Mouse (Mus musculus) embryonic facial prominence, embryonic 14.5 days (tissue): ENCODE measurements around the gene Homer1. TPM values are rescaled to one million over a fixed set of nuclear protein-coding genes. Genes with fewer than 3 reads are reported as not detected.

Experiments
- ATAC-seq: fragments of 200-750 bp; cut with Nextera tagmentation; 2 replicates; pipeline ENCODE4 v1.8.0; 2017; ENCODE audit warnings: low read depth, moderate number of reproducible peaks, moderate TSS enrichment
- DNase-seq: peaks from one replicate; pipeline ENCODE4 v3.0.0-alpha.2; 2015; ENCODE audit warnings: low spot score
- H3K27ac ChIP-seq: fragments of 300-500 bp; sonication (generic); replicated peaks from 2 replicates; pipeline ENCODE4 v1.5.1; 2014; ENCODE audit warnings: low read depth, mild to moderate bottlenecking, low read length, moderate library complexity
- H3K27me3 ChIP-seq: fragments of 300-500 bp; sonication (generic); replicated peaks from 2 replicates; pipeline ENCODE4 v1.6.1; 2014; ENCODE audit warnings: low read length; ENCODE audit not compliant: control insufficient read depth, insufficient read depth
- H3K36me3 ChIP-seq: fragments of 300-500 bp; sonication (generic); 2 replicates; pipeline ENCODE4 v1.6.1; 2014; ENCODE audit warnings: low read length, mixed read lengths; ENCODE audit not compliant: control insufficient read depth, insufficient read depth
- H3K4me1 ChIP-seq: fragments of 300-500 bp; sonication (generic); 2 replicates; pipeline ENCODE4 v1.6.1; 2014; ENCODE audit warnings: antibody characterized with exemption, low read length; ENCODE audit not compliant: control insufficient read depth, insufficient read depth
- H3K4me2 ChIP-seq: fragments of 300-500 bp; sonication (generic); 2 replicates; pipeline ENCODE4 v1.6.1; 2014; ENCODE audit warnings: low read depth, mild to moderate bottlenecking, low read length, moderate library complexity, mixed read lengths
- H3K4me3 ChIP-seq: fragments of 300-500 bp; sonication (generic); 2 replicates; pipeline ENCODE4 v1.5.1; 2014; ENCODE audit warnings: low read depth, mild to moderate bottlenecking, low read length
- H3K9ac ChIP-seq: fragments of 300-500 bp; sonication (generic); 2 replicates; pipeline ENCODE4 v1.6.1; 2014; ENCODE audit warnings: low read depth, mild to moderate bottlenecking, low read length, moderate library complexity, mixed read lengths
- H3K9me3 ChIP-seq: fragments of 300-500 bp; sonication (generic); 2 replicates; pipeline ENCODE4 v1.6.1; 2016; ENCODE audit warnings: low read length; ENCODE audit not compliant: control insufficient read depth
- WGBS: fragments of 180-500 bp; shearing (Covaris S2); extraction: QIAGEN DNeasy Blood & Tissue Kit; methylation state at CpG from one replicate; pipeline ENCODE4 v1.1.7; 2014; 5-methylcytosine and 5-hydroxymethylcytosine counted together
- polyA plus RNA-seq: library from polyadenylated mRNA; unstranded; fragments of >200 nt; fragmentation: Nextera tagmentation; extraction: Ambion mirVana; gene quantifications from 2 replicates; pipeline ENCODE4 v1.2.1, GENCODE M21; 2014

The Homer1 gene
- polyA plus RNA-seq, result 8.7 and 9.1 TPM in 2 replicates

DNA sequence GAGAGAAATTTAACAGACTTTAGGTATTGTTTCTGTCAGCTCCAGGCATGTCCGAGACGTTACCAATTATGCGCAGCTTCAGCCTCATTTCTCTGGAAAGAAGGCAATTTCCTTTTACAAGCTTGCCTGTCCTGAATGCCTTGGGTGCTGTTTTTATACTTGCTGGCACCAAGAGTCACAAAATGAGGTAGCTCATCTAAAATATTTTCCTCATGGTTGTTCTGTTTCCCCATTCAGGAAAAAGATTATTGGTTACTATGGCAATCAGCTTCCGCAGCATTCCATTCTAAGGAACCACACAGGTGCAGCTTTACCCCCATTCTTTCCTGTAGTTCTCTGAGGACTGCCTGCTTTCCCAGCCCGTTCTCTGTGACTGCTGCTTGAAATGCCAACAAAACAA is at the start of gene Homer1:
TSS of gene Homer1 (plus strand) at position 320 of the 400 bp plus-strand sequence.
- WGBS, result 67% methylated on average over 5 of the region's 5 CpGs

DNA sequence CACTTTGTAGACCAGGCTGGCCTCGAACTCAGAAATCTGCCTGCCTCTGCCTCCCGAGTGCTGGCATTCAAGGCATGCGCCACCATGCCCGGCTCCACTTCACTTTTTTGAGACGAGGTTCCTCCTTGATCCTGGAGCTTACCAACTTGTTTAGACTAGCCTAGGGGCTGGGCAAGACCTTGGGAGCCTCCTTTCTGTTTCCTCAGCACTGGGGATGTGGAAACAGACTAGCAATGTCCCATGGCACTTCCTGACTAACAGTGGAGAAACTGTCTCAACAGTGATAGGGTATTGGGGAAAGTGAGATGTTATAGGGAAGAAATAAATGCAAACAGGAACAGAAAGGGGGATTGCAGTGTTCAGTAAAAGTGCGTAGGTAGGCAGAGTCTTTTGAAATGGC is 47.7 kb upstream of the Homer1 start:
- no peak overlapping the region for H3K4me2 ChIP-seq
- no peaks in the 10 kb centered on the region for H3K36me3 ChIP-seq
- H3K27ac ChIP-seq, result no peak overlapping the region
- DNase-seq (no peak), ATAC-seq (no peak)
- H3K27me3 ChIP-seq, result no peaks in the 10 kb centered on the region
- H3K4me3 ChIP-seq, result no peak overlapping the region
- WGBS, result 82% methylated on average over 6 of the region's 6 CpGs
- no peaks in the 10 kb centered on the region for H3K4me1 ChIP-seq
- no peaks in the 10 kb centered on the region for H3K9me3 ChIP-seq
- H3K9ac ChIP-seq, result no peak overlapping the region

More for the DNA sequence above, at the start of gene Homer1:
- H3K36me3 ChIP-seq, result no peaks in the 10 kb centered on the region
- H3K4me1 ChIP-seq, result no peaks in the 10 kb centered on the region
- no peak within 1 kb of the TSS for H3K4me2 ChIP-seq
- H3K9ac ChIP-seq, result no peak within 1 kb of the TSS
- no peak for DNase-seq
- H3K27ac ChIP-seq, result no peak within 1 kb of the TSS
- ATAC-seq, result no peak
- no peaks in the 10 kb centered on the region for H3K9me3 ChIP-seq
- H3K27me3 ChIP-seq, result no peaks in the 10 kb centered on the region
- H3K4me3 ChIP-seq, result no peak within 1 kb of the TSS

DNA sequence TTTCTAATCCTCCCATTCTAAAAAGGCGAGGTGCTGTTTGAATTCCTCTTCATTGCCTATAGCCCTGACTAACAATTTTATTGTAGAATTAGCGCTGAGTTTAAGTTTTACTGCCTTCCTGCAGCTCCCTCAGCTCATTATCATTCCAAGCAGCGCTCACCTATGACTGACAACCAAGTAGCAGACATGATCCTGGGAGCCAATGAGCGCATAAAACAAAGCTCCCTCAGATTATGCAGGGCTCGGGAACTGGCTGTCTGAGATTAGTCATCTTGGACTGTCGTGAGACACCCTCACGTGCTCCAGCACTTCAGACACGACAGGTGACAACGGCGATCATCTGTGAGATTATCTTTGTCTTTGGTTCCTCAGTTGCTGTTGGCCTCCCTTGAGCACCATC is 47.3 kb upstream of the Homer1 start:
- DNase-seq, result no peak
- Histone ChIP-seq H3K36me3 (no peaks in the 10 kb centered on the region), H3K4me2 (no peak overlapping the region), H3K9me3 (no peaks in the 10 kb centered on the region), H3K9ac (no peak overlapping the region), H3K4me3 (no peak overlapping the region), H3K27me3 (no peaks in the 10 kb centered on the region), H3K4me1 (no peaks in the 10 kb centered on the region), H3K27ac (no peak overlapping the region)
- 85% methylated on average over 10 of the region's 10 CpGs for WGBS
- no peak for ATAC-seq

- H3K9me3 ChIP-seq, result no peaks in the 10 kb centered on the region
- H3K27ac ChIP-seq, result no peak overlapping the region
- no peak for DNase-seq
- WGBS, result 73% methylated on average over 5 of the region's 5 CpGs
- H3K4me2 ChIP-seq, result no peak overlapping the region
- H3K4me1 ChIP-seq, result no peaks in the 10 kb centered on the region
- H3K27me3 ChIP-seq, result no peaks in the 10 kb centered on the region
- H3K9ac ChIP-seq, result no peak overlapping the region
- no peak overlapping the region for H3K4me3 ChIP-seq
- H3K36me3 ChIP-seq, result no peaks in the 10 kb centered on the region
- no peak for ATAC-seq
These were observed 46.5 kb upstream of the Homer1 start for GRCm38 (mm10) chr13:93252941-93253340.

- H3K4me2 ChIP-seq, result no peak overlapping the region
- no peak overlapping the region for H3K4me3 ChIP-seq
- no peaks in the 10 kb centered on the region for H3K36me3 ChIP-seq
- 83% methylated on average over 2 of the region's 2 CpGs for WGBS
- H3K27me3 ChIP-seq, result no peaks in the 10 kb centered on the region
- H3K27ac ChIP-seq, result no peak overlapping the region
- H3K9me3 ChIP-seq, result no peaks in the 10 kb centered on the region
- ATAC-seq (no peak), DNase-seq (no peak)
- H3K4me1 ChIP-seq, result no peaks in the 10 kb centered on the region
- no peak overlapping the region for H3K9ac ChIP-seq
These were observed 32.3 kb upstream of the Homer1 start for GRCm38 (mm10) chr13:93267151-93267550.

DNA sequence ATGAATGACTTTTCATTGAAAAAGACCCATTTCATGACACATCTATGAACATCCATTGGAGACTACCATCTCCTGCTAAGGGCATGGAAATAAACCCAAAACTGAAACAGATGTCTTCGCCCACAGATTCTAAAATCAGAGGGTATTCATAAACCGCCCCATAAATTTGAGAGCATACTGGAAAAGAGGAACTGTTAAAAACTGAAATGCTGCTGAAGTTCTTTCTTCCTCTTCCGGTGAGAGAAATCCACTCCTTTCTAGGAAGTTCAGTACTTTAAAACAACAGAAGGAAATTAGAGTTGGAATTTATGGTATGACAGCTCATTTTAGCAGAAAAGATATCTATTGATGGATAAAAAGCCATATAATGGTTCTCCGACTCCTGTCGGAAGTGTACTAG is 1.1 kb downstream of the Homer1 start:
- DNase-seq, result no peak
- H3K27ac ChIP-seq, result no peak overlapping the region
- WGBS, result 78% methylated on average over 5 of the region's 5 CpGs
- H3K9ac ChIP-seq, result no peak overlapping the region
- no peaks in the 10 kb centered on the region for H3K36me3 ChIP-seq
- H3K9me3 ChIP-seq, result no peaks in the 10 kb centered on the region
- no peak overlapping the region for H3K4me3 ChIP-seq
- no peak overlapping the region for H3K4me2 ChIP-seq
- no peaks in the 10 kb centered on the region; the same call in 1 of the 2 replicates for H3K4me1 ChIP-seq
- no peak for ATAC-seq
- no peaks in the 10 kb centered on the region for H3K27me3 ChIP-seq

- WGBS, result 81% methylated on average over 2 of the region's 2 CpGs
- ATAC-seq, result no peak
- H3K27ac ChIP-seq, result no peak overlapping the region
- no peaks in the 10 kb centered on the region for H3K36me3 ChIP-seq
- no peak overlapping the region for H3K4me3 ChIP-seq
- H3K4me2 ChIP-seq, result no peak overlapping the region
- H3K9me3 ChIP-seq, result no peaks in the 10 kb centered on the region
- H3K27me3 ChIP-seq, result no peaks in the 10 kb centered on the region
- H3K4me1 ChIP-seq, result no peaks in the 10 kb centered on the region; the same call in 1 of the 2 replicates
- no peak for DNase-seq
- H3K9ac ChIP-seq, result no peak overlapping the region
These were observed 1.6 kb downstream of the Homer1 start for GRCm38 (mm10) chr13:93301060-93301459.

GRCm38 (mm10) chr13:93302846-93303562 is 3.6 kb downstream of the Homer1 start:
- peaks cover 11% of the 10 kb centered on the region for H3K4me1 ChIP-seq
- peak overlapping the region; percentile 78 for H3K4me2 ChIP-seq
- peak overlapping the region; percentile 88 for H3K4me3 ChIP-seq
- H3K36me3 ChIP-seq, result no peaks in the 10 kb centered on the region
- peak overlapping the region; percentile 96 for H3K27ac ChIP-seq
- H3K9me3 ChIP-seq, result no peaks in the 10 kb centered on the region
- DNase-seq, result no peak
- peak overlapping the region; percentile 87 for H3K9ac ChIP-seq
- WGBS, result 12% methylated on average over 19 of the region's 19 CpGs
- no peaks in the 10 kb centered on the region for H3K27me3 ChIP-seq
- peak; percentile 58 for ATAC-seq
